Mouse (Mus musculus) thymus, postnatal 14 days (tissue): ENCODE data around the gene Cyp11a1.

ENCODE experiments used
- DNase-seq: peaks from one replicate; pipeline ENCODE4 v3.0.0; 2021

Cyp11a1 gene

GRCm38 (mm10) chr9:58009588-58009987 lies 3.4 kb downstream of the Cyp11a1 start:
- peak; percentile 31 for DNase-seq

DNA sequence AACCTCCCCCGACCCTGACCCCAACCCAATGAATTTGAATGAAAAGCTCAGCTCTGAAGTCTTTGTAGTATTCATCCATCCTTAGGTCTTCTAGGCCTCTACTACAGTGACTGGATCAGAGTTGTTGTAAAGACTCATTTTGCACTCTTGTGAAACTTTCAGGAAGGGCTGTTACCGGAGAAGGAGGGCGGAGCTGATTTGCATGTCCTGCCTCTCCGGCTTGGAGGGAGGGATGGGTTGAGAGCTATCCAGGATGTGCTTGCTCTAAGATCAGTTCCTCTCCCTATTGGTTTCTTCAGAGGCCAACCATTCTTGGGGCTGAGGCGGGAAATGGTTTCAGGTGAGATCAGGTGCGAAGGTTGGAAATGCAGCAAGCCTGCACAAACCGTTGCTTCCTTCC lies 4.8 kb downstream of the Cyp11a1 start:
- no peak for DNase-seq

DNA sequence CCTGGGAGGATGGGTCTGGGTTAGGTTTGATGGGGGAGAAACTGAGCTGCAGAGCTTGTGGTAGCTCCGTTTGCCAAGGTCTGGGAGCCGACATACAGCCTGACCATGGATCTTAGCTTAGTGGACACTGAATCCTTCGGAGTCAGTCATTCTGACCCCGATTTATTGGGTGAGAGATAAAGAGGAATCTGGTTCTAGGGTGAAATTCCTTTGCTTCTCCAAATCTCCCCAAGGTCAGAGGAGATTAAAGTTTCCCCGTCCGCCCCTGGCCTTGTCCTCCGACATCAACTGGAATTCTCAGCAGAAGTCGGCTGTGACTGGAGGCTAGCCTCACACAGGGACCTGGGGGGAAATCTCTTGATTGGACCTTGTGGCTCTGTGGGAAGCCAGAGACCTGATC lies 5.3 kb downstream of the Cyp11a1 start:
- DNase-seq: no peak

DNA sequence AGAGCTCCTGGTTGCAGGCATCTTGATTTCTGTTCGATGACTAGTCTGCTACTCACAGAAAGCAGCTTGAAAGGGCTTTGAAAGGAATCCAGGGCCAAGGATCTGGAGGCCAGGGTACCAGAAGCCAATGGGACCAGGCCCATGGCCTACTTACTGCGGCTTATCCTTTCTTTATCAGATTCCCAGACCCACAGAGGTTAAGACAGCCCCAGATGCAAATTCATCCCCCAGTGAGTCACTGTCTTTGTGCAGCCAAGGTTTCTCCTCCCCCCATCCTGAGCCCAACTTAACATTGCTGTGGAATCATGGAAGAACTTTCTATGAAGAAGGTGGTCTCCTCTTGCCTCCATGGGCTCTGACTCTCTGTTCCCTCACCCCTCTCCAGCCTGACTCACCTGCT lies 6.3 kb downstream of the Cyp11a1 start:
- DNase-seq: no peak

- DNase-seq: no peak
These were observed 6.7 kb downstream of the Cyp11a1 start for GRCm38 (mm10) chr9:58012935-58013334.

- DNase-seq: no peak
These were observed 8.4 kb downstream of the Cyp11a1 start for GRCm38 (mm10) chr9:58014393-58015160.

DNA sequence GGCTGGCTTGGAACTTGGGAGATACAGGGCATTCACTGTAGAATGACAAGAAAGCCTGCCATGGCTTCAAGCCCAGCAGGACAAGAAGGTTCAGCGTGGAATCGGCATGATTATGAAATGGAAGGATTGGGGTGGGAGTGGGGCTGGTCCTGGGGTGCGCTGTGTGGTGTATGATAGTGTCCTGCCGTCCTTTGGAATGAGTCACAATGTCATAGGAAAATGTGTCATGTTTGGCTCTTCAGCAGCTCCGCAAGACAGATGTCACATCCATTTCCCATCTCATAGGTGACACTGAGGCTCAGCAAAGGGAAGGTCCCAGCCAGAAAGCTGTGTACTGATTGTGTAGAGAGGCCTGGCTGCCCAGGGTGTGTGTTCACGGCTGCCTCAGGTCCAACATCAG lies 9.6 kb downstream of the Cyp11a1 start:
- DNase-seq: no peak

DNA sequence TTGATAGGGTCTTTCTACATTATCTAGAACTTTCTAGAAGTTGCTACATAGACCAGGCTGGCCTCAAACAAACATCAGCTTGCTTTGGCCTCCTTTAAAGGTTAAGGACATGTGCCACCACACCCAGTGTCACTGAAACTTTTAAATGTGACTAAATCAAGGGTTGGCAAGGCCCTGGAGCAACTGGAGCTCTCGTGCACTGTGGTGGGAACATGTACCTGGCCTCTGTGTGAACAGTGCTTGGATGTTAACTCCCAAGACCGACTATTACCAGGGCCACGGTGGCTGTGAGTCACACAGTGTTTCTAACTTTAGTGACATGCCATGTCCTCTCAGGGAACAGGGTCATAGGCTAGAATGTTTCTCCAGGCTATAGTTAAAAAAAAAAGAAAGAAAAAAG lies 10.8 kb downstream of the Cyp11a1 start:
- DNase-seq: no peak

GRCm38 (mm10) chr9:58018385-58018784 lies 12.2 kb downstream of the Cyp11a1 start:
- no peak for DNase-seq

DNA sequence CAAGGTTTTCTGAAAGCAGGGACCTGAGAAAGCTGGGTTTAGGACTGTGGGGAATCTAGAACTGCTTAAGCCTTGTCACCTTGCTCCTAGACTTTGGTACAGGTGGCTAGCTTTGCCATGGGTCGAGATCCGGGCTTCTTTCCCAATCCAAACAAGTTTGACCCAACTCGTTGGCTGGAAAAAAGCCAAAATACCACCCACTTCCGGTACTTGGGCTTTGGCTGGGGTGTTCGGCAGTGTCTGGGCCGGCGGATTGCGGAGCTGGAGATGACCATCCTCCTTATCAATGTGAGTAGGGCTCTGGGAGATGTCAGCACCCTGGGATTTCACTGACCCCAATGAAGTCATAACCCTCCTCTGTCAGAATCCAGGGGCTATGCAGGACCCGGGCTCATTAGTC lies 19.8 kb downstream of the Cyp11a1 start:
- no peak for DNase-seq

GRCm38 (mm10) chr9:58027426-58028180 lies 21.4 kb downstream of the Cyp11a1 start:
- no peak for DNase-seq

- no peak for DNase-seq
These were observed 22.6 kb downstream of the Cyp11a1 start for GRCm38 (mm10) chr9:58028841-58029240.

DNA sequence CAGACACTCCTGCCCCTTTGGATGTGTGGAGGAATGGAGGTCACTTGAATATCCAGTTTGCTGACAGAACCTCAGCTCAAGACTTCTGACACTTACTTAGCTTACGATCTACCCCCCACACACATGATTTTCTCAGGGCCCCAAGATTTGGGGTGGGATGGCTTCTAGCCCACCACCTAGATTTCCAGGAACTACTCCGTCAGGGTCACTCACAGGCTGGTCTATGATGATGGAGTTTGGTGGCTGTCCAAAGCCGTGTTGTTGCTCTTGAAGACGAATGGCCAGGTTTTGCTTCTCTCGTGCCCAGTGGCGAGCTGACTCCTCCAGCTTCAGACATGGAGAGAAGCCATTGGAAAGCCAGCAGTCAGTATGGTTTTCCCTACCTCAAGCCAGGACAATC lies 23.4 kb downstream of the Cyp11a1 start:
- no peak for DNase-seq

DNA sequence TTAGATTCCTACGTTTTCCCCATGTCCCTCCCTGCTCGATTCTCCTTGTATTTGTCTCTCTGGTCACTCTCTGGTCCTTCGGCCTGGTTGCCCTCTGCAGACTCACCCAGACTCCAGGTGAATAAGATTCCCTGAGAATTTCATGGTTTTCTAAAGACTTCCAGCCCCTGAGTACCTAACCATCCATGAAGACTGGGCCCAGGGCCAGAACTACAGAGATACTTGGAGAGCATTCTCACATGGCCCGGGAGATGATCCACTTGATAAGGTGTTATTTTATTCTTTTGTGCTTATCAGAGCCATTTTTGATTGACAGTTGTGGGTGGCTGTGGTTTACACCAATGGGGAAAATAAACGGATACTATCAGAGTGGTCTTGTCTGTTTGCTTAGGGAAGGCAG lies 25.7 kb downstream of the Cyp11a1 start:
- no peak for DNase-seq

DNA sequence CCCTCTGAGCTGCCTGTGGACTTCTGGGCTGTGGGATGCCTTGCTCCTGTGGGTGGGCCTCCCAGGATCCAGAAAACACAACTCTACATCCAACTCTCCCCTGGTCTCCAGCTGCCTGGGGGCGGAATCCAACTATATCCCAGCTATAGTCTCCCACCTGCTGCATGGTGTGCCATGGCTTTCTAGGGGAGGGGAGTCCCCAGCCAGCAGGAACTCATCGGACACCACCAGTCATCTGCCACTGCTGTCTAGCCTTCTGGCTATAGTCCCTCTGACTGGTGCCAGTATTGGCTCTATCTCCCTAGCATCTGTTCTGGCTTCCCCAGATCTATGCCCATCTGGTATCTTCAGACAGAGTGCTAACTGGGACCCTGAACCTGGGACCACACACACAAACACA lies 29.3 kb downstream of the Cyp11a1 start:
- no peak for DNase-seq

DNA sequence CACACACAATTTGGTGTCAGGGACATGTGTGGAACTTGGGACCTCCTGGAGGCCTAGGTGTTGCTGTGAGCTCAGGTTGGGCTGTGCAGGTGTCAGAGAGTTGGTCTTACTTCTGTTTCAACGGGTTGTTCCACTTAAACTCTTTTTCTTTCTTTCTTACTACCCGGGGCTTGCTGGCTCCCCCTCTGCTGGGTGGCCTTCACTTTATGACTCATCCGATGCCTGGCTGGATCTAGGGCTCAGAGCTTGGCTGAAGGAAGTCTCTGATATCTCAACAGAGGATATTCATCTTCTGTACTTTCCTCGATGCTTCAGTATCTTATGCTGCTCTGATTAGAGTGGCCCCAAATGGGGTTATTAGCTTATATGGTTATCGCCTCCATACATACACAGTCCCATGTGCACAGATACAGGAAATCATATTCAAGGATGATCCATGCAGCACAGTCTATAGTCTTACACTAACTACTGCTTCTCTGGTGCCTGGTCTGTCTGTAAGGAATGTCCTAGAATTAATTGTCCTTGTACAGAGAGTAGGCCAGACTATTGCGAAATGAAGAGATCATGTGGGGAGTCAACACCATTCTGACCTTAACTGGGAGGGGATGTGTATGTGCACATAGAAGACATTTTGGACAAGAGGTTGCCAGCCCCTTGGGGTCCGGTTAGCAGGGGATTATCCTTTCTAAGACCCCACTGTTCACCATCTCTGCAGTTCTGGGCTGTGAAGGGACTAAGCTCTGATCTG lies 29.9 kb downstream of the Cyp11a1 start:
- no peak for DNase-seq

DNA sequence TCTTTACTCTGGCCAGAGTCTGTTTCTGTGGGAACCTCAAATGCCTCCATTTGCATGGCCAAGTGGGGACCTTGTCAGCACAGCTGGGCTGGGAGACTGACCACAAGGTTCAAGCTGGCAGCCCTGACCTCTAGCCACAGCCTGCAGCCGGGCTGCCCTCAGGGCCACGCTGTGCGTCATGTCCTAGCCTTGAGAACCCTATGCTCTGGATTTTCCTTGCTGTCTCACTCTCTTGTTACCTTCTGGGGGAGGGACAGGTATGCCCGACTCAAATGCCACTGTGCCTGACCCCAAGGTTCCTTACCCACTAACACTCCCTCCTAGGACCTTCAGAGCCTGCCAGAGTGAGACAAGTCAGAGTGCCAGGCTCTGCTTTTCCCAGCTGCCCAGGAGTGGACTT lies 30.8 kb downstream of the Cyp11a1 start:
- DNase-seq: no peak

GRCm38 (mm10) chr9:58038500-58039168 lies 32.4 kb downstream of the Cyp11a1 start:
- DNase-seq: peak; percentile 71

DNA sequence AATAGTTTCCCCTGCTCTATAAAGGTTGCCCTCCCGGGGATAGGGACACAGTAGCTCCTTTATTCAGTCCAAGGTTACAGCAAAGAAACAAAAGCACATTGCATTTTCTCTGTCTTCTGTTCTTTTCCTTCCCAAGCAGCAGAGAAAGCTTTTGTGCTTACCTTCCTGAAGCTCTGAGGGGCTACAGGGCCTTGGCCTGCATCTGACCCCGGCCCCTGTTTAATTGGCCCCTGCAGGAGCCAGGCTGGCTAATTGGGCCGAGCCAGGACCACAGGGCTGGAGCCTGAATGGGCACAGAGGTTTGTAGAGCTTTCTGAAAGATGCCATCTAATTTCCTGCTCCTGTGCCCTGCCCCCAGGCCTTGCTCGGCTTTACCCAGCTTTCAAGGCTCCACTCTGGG lies 34.8 kb downstream of the Cyp11a1 start:
- no peak for DNase-seq

DNA sequence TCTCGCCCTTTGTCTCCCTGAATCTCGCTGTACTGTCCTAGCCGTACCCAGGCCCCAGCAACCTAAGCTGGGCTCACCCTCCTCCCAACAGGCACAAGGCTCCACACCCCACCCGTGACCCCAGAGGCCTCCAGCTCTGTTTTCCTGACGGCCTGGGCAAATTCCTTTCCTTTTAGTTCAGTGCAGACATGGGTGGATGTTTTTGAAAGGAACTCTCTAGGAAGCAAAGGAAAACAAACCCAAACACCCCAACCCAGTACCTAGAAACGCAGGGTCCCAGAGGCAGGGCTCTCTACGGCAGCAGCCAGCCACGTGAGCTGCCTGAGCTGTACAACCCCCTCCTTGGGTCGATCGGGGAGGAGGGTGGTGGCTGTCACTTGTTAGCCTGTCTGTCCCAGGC lies 36.2 kb downstream of the Cyp11a1 start:
- DNase-seq: no peak

GRCm38 (mm10) chr9:58043496-58044017 lies 37.3 kb downstream of the Cyp11a1 start:
- DNase-seq: no peak

- no peak for DNase-seq
These were observed 38.6 kb downstream of the Cyp11a1 start for GRCm38 (mm10) chr9:58044828-58045227.

- no peak for DNase-seq
These were observed 39.4 kb downstream of the Cyp11a1 start for GRCm38 (mm10) chr9:58045646-58046045.
